Mouse (Mus musculus) MEL (cell line): Measurements from ENCODE around the gene Rxfp4.

ENCODE experiments used
- CHD2 ChIP-seq: IDR thresholded peaks from 2 replicates; pipeline ENCODE4 v1.6.1; 2011; ENCODE audit warnings: low read length, improper control_type of control experiment
- CTCF ChIP-seq, 3 experiments: IDR thresholded peaks in 2 of 3; conservative IDR thresholded peaks in 1 of 3; 2 replicates each; pipeline ENCODE4 v1.5.1; 2011 to 2012; ENCODE audit warnings: low read length in 3 of 3, low read depth in 2 of 3, mild to moderate bottlenecking in 2 of 3, improper control_type of control experiment in 1 of 3, inconsistent platforms in 1 of 3, mixed read lengths in 1 of 3, moderate library complexity in 1 of 3; ENCODE audit not compliant: control insufficient read depth in 1 of 3, insufficient read depth in 1 of 3, poor library complexity in 1 of 3, severe bottlenecking in 1 of 3
- MYC ChIP-seq: IDR thresholded peaks from 2 replicates; pipeline ENCODE4 v1.6.1; 2011; ENCODE audit warnings: low read depth, mild to moderate bottlenecking, low read length, improper control_type of control experiment, moderate library complexity
- POLR2A ChIP-seq, 2 experiments: IDR thresholded peaks; 2 replicates each; pipeline ENCODE4 v1.6.1; 2011 to 2012; ENCODE audit warnings: low read length in 2 of 2, mild to moderate bottlenecking in 2 of 2, control low read depth in 1 of 2, improper control_type of control experiment in 1 of 2, low read depth in 1 of 2, moderate library complexity in 1 of 2; ENCODE audit not compliant: control insufficient read depth in 1 of 2, insufficient read depth in 1 of 2, poor library complexity in 1 of 2

DNA sequence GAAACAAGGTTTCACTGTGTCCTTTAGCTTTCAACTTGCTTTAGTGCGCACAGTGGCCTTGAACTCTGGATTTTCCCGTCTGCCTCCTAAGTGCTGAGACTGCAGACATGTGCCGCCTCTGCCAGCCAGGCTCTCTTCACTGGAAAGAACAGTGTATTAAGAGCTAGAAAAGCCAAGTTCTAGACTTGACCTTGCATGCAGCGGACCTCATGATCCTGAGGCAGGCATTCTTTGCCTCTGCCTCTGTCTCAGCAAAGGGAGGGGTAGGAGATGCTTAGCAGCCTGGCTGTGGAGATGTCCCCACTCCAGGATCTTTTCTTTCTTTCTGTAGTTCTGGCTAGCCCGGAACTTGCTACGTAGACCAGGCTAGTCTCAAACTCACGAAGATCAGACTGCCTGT lies 48.1 kb downstream of the Rxfp4 start:
- TF ChIP-seq MYC (no peak), CTCF (IDR thresholded peaks at IDR 0.05 in 2 of 3, conservative IDR thresholded peaks at IDR 0.05 in 1 of 3; ENCODE audit: control insufficient read depth in 1 of 3, insufficient read depth in 1 of 3, low read depth in 2 of 3, low read length in 3 of 3, poor library complexity in 1 of 3, severe bottlenecking in 1 of 3) (no peak), CHD2 (no peak), POLR2A (IDR thresholded peaks at IDR 0.05; ENCODE audit: control insufficient read depth in 1 of 2, insufficient read depth in 1 of 2, low read depth in 1 of 2, low read length in 2 of 2, poor library complexity in 1 of 2) (no peak)
